Mouse (Mus musculus) liver (tissue): Measurements from ENCODE around the gene Ralgps2.

Experiments
- DNase-seq: peaks from one replicate; pipeline ENCODE4 v3.0.0-alpha.2; 2020; ENCODE audit warnings: mixed read lengths

Ralgps2 gene

GRCm38 (mm10) chr1:156760549-156761429 is 178.6 kb downstream of the Ralgps2 start:
- no peak for DNase-seq

GRCm38 (mm10) chr1:156758326-156758725 is 181.1 kb downstream of the Ralgps2 start:
- DNase-seq = no peak

- DNase-seq = no peak
Observed at GRCm38 (mm10) chr1:156754608-156755413, 184.6 kb downstream of the Ralgps2 start.
